Mouse (Mus musculus) lung, adult 2 months (tissue): ENCODE measurements around the gene Sema3g. TPM values are rescaled to one million over a fixed set of nuclear protein-coding genes. Genes with fewer than 3 reads are reported as not detected.
A peak's percentile ranks its signal among the peaks of the same experiment; 100 is the strongest.

Source experiments
- DNase-seq: peaks from one replicate; pipeline ENCODE4 v3.0.0; 2022
- H3K4me1 ChIP-seq: fragments of 200-500 bp; 2 replicates; pipeline ENCODE4 v1.6.1; 2011; ENCODE audit warnings: low read length; ENCODE audit not compliant: control insufficient read depth, insufficient read depth
- H3K4me3 ChIP-seq: fragments of 200-500 bp; replicated peaks from 2 replicates; pipeline ENCODE3; 2011; ENCODE audit warnings: low read depth, mild to moderate bottlenecking, control low read depth, low read length; ENCODE audit errors: extremely low read depth
- CTCF ChIP-seq: fragments of 200-500 bp; IDR thresholded peaks from 2 replicates; pipeline ENCODE4 v1.5.1; 2011; ENCODE audit warnings: mild to moderate bottlenecking, low read length, control low read depth; ENCODE audit not compliant: insufficient read depth
- POLR2A ChIP-seq: fragments of 200-500 bp; IDR thresholded peaks from 2 replicates; pipeline ENCODE4 v1.6.1; 2011; ENCODE audit warnings: low read depth, mild to moderate bottlenecking, control low read depth, low read length, borderline replicate concordance; ENCODE audit errors: extremely low read depth
- WGBS: fragments of 180-500 bp; shearing (Covaris S2); methylation state at CpG from one replicate; pipeline ENCODE4 v1.1.7; 2018; 5-methylcytosine and 5-hydroxymethylcytosine counted together
- polyA plus RNA-seq: library from polyadenylated mRNA; depleted of rRNA; stranded (reverse); fragments of >200 nt; gene quantifications from 2 replicates; pipeline ENCODE4 v1.2.3, GENCODE M21; 2012

Gene Sema3g
- polyA plus RNA-seq, 1 experiment = 95.9 TPM

GRCm38 (mm10) chr14:31237101-31237882 is 19.6 kb downstream of the Sema3g start:
- H3K4me1 ChIP-seq = peaks cover 2% of the 10 kb centered on the region; the same call in 1 of the 2 replicates
- WGBS = 60% methylated on average over 7 of the region's 7 CpGs
- TF ChIP-seq CTCF (no peak), POLR2A (no peak)
- DNase-seq = no peak
- H3K4me3 ChIP-seq = no peak overlapping the region

- Histone ChIP-seq H3K4me3 (no peak overlapping the region), H3K4me1 (no peaks in the 10 kb centered on the region)
- 70% methylated on average over 3 of the region's 3 CpGs for WGBS
- TF ChIP-seq POLR2A (no peak), CTCF (no peak)
- no peak for DNase-seq
Measured at GRCm38 (mm10) chr14:31240528-31240927, 22.9 kb downstream of the Sema3g start.

- TF ChIP-seq POLR2A (no peak), CTCF (no peak)
- 72% methylated on average over 1 of the region's 1 CpGs for WGBS
- H3K4me1 ChIP-seq = no peaks in the 10 kb centered on the region; the same call in 1 of the 2 replicates
- DNase-seq = no peak
- H3K4me3 ChIP-seq = no peak overlapping the region
Measured at GRCm38 (mm10) chr14:31244777-31245176, 27.1 kb downstream of the Sema3g start.

GRCm38 (mm10) chr14:31245946-31246345 is 28.3 kb downstream of the Sema3g start:
- no peak for DNase-seq
- Histone ChIP-seq H3K4me3 (no peak overlapping the region), H3K4me1 (no peaks in the 10 kb centered on the region; the same call in 1 of the 2 replicates)
- TF ChIP-seq POLR2A (no peak), CTCF (no peak)
- 85% methylated on average over 1 of the region's 1 CpGs for WGBS

- no peak for TF ChIP-seq POLR2A
- no peak for TF ChIP-seq CTCF
- no peak for DNase-seq
- H3K4me3 ChIP-seq = no peak overlapping the region
- WGBS = 86% methylated on average over 6 of the region's 6 CpGs
- peaks cover 3% of the 10 kb centered on the region for H3K4me1 ChIP-seq
Measured at GRCm38 (mm10) chr14:31248396-31248795, 30.7 kb downstream of the Sema3g start.

- Histone ChIP-seq H3K4me1 (peaks cover 3% of the 10 kb centered on the region), H3K4me3 (peak overlapping the region; percentile 97)
- WGBS = 14% methylated on average over 38 of the region's 38 CpGs
- no peak for TF ChIP-seq CTCF
- DNase-seq = no peak
Measured at GRCm38 (mm10) chr14:31250222-31251083, 32.8 kb downstream of the Sema3g start.

- Histone ChIP-seq H3K4me1 (peaks cover 3% of the 10 kb centered on the region), H3K4me3 (peak within 1 kb of the TSS; percentile 97)
- TF ChIP-seq CTCF (no peak), POLR2A (peak; percentile 59; the same call in 1 of the 2 replicates)
- WGBS = under 1% methylated on average over 73 of the region's 75 CpGs
- peak; percentile 97 for DNase-seq
Measured at GRCm38 (mm10) chr14:31251084-31251604, 33.5 kb downstream of the Sema3g start, which contains the start of the genes Phf7 and Bap1. Gene Phf7, minus strand, starts transcription at chr14:31251317. Gene Bap1, plus strand, starts transcription at chr14:31251450.

GRCm38 (mm10) chr14:31251626-31252025 is 34.0 kb downstream of the Sema3g start:
- H3K4me1 ChIP-seq = peaks cover 3% of the 10 kb centered on the region
- no peak for DNase-seq
- H3K4me3 ChIP-seq = peak overlapping the region; percentile 95
- no peak for TF ChIP-seq POLR2A
- TF ChIP-seq CTCF = no peak
- WGBS = under 1% methylated on average over 18 of the region's 18 CpGs

- WGBS = 80% methylated on average over 5 of the region's 5 CpGs
- peaks cover 3% of the 10 kb centered on the region for H3K4me1 ChIP-seq
Measured at GRCm38 (mm10) chr14:31252091-31252490, 34.4 kb downstream of the Sema3g start.

More at GRCm38 (mm10) chr14:31252091-31252490, 34.4 kb downstream of the Sema3g start:
- peak overlapping the region; percentile 95 for H3K4me3 ChIP-seq
- no peak for DNase-seq
- TF ChIP-seq POLR2A = no peak
